Mouse (Mus musculus) C2C12 (cell line): ENCODE data around the gene Nol9.

ENCODE experiments used
- CTCF ChIP-seq: IDR thresholded peaks from one replicate; pipeline ENCODE4 v1.5.1; 2011; ENCODE audit not compliant: control insufficient read depth, insufficient read depth, insufficient read length
- MAX ChIP-seq: IDR thresholded peaks from one replicate; pipeline ENCODE4 v1.6.1; 2011; ENCODE audit warnings: mild to moderate bottlenecking, control low read depth

- TF ChIP-seq MAX = no peak
- TF ChIP-seq CTCF = no peak
These were observed 57.8 kb downstream of the Nol9 start for GRCm38 (mm10) chr4:152096927-152097326.
